Mouse (Mus musculus): ENCODE measurements around the gene Pak6.
A peak's percentile ranks its signal among the peaks of the same experiment; 100 is the strongest.
"Not testable (repeated sequence)": the region's sequence is repeated elsewhere in the genome, so short reads cannot be mapped to it uniquely, and the experiment has no call there.

Pak6 gene

DNA sequence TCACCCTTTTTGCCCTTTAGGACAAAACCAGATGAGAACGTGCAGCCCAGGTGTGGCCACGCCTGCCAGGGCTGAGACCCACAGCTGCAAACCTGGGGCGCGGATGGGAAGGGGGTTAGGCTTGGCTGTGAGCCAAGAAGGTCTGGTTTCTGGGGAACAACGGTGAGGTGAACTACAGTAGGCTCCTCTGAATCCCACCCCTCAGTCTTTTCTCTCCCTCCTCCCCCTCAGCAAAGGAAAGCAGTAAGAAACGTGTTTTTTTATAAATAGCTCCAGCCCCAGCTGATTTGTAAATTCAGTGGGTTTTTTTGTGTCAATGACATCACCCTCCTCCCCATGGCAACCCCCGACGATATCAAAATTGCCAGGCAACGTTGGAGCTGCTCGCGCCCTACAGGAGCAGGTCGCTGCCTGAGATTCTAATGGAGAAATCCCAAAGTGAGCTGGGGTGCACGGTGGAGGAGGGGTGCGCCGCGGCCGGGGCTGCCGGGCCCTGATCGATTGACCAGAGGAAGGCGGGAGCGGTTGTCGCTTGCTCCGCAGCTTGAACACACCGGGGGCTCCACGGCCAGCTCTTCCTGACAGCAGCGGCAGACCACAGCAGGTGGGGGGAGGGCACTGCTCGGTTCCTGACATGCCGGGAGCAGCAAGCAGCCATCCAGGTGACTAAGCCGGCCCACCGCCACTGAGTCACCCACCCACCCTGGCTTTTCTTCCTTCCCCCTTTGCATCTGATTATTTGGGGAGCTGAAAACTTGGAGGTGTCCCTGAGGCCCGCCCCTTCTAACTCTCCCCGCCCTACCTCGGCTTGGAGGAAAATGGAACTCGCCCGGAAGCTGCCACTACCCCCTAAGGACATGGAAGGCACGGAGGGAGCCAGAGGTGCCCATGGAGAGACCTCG lies at the start of gene Pak6:
Gene Pak6, plus strand, starts transcription at position 402 of the 902 bp plus-strand sequence.
- peak; percentile 55 for DNase-seq (ENCODE audit: low spot score)

DNA sequence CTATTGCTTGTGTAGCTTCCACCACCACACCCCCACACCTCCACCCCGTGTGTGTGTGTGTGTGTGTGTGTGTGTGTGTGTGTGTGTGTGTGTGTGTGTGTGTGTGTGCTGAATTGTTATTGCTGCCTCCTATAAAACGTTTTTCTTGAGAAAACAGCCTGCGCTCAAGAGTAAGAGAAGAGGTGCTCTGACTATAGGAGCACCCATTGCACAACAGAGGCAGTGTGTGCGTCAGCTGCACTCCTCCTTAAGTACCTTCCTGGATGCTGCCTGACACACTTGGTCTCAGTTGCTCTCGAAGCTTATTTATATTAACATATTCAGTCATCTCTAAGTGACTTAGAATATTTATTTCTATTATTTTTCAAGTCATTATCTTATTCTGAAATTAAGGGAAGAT lies 45.1 kb upstream of the Pak6 start:
- no peak for DNase-seq (ENCODE audit: low spot score)

DNA sequence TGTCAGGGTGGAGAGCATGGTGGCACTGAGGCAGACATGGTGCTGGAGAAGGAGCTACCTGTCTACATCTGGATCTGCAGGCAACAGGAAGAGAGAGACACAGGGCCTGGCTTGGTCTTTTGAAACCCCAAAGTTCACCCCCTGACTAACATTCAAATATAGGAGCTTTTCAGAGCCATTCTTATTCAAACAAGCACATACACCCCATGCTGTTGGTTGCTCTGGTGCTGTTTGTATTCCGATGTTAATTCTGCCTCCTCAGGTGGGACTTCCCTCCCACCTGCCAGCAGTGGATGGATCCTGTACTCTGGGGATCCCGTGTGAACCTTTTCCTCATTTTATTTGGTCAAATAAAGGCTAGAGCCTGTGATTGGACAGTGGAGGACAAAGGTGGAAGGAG lies 43.0 kb upstream of the Pak6 start:
- no peak for DNase-seq (ENCODE audit: low spot score)

DNA sequence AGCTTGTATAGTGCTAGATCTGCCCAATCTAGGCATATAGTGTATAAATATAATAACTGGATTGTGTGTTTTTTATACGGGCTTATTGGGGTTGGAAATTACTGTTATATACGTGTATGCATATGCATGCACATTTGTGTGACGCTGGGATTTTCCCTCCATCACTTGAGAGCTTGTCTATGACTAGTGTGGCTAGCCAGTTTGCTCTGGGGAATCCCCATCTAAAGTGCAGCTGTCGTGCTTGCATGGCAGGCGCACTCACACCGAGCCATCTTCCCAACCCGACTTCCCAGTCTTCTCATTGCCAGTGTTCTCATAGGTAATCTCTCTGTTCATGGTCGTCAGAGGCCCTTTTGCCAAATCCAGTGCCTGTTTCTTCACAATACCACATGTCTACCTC lies 42.5 kb upstream of the Pak6 start:
- DNase-seq (ENCODE audit: low spot score), result peak; percentile 32

DNA sequence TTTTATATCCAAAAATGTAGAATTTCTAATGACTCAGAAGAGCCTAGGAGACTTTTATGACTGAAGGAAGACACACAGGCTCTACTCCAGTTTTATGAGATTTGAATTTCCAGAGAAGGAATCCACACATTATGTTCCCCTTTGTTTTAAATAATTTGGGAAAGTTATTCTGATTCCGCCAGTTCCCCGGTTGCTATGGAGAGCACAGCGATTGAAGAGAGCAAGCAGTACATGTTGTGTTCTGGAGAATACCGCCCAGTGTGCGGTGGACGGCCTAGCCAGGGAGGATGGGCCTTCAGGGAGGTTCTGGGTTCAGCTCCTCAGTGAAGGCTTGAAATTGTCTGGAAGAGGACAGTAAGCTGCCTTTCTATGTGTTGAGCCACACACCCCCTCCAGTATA lies 33.8 kb upstream of the Pak6 start:
- no peak for DNase-seq (ENCODE audit: low spot score)

DNA sequence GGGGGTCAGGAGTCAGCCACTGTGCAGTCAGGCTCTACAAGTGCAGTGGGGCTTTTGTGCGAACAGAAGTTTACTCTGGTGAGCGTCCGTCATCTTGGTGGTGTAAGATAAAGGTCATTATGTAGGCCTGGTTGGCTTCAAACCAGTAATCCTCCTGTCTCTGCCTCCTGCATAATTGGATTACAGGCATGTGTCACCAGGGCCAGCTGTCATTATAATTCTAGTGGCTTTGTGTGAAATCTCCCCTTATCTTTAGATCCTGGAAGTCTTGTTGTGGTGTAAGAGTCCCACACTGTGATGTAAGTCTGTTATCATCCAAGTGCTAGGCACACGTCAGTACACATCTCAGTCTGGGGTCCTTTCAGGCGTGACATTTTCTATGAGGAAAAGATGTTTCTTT lies 29.7 kb upstream of the Pak6 start:
- no peak for DNase-seq (ENCODE audit: low spot score)

DNA sequence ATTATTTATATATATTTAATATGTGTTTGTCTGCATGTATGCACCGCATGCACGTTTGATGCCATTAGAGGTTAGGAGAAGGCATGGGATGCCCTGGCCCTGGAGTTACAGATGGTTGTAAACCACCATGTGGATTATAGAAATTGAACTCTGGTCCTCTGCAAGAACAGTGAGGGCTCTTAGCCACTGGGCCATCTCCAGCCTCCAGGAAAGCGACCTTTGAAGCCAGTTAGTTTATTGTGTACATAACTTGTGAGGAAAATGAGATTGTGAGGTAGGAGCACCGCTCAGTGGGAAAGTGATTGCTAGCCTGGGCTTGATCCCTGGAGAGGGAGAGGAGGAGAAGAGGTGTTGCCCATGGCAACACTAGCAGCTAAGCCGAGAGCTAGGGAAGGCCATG lies 25.8 kb upstream of the Pak6 start:
- no peak for DNase-seq (ENCODE audit: low spot score)

DNA sequence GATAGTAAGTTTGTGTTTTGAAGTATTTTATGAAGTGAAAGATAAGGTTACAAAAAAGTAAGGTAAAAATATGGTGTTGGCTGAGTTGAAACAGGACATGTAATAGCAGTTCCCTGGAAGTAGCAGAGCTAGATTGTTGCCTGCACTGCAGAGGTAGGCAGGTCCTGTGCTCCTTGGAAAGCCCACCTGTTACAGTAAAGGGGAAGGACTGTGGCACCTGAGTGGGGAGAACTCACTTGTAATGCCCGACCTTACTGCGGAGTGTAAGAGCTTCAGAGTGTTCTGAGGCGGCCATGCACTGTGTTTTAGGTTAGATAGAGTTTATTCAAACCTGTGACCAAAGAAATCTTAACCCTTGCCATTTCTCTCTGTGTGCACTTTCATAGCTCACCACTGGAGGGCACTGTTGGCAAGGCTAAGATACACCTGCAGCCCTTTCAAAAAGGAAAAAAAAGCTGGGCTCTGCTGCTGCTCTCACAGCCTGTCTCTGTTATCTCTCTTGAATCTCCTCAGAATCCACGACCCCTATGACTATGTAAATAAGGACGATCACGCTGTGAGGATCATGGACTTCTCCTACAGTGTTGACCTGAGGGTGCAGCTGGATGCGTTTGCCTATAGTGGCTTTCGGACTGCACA lies 25.1 kb upstream of the Pak6 start:
- DNase-seq (ENCODE audit: low spot score), result peak; percentile 77

DNA sequence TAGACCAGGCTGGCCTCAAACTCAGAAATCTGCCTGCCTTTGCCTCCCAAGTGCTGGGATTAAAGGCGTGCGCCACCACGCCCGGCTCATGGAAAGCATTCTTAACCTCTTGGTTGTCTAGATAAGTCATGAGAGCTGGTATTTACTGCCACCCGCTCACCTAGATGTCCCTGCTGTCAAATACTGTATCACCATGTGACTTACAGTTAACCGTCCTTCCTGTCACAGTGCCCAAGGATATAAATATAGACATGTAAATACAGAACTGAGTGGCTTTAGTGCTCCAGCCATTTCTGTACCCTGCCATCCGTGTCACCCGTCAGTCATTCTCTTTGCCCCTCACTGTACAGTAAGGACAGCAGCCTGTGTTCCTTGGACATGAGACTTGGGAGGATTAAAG lies 24.4 kb upstream of the Pak6 start:
- DNase-seq (ENCODE audit: low spot score), result no peak

DNA sequence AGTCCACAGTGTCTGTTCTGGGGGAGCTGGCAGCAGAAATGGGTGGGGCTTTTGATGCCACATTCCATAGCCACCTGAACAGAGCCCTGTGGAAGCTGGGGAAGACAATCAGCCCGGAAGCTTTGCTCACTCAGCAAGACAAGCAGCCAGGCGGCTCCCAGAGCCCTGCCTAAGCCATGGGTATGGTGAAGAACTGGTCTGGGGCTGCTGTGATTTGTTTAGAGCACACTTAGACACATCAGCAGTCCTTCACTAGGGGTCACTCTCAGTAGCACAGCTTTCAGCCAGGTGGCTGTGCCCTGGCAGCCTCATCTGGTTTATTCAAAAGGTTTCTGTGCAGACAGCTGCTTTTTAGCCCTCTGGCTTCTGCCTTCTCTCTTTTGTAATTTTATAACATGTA lies 22.0 kb upstream of the Pak6 start:
- DNase-seq (ENCODE audit: low spot score), result no peak

DNA sequence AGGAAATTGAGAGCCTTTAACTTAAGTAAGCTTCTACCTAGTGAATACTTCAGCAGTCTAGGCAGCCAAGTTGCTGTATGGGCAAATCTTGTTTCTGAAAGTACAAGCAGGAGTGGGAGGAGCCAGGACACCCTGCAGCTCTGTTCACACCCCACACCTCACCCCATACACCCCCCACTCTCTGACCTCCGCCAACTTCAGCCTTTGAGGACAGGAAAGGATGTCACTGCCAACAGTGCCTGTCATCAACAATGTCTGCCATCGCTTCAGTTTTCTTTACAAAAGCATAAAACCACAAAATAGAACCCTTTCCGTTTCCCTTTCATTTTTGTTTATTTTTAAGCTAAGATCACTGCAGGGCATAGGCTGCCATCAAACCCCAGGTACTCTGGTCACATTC lies 20.7 kb upstream of the Pak6 start:
- DNase-seq (ENCODE audit: low spot score), result peak; percentile 88

DNA sequence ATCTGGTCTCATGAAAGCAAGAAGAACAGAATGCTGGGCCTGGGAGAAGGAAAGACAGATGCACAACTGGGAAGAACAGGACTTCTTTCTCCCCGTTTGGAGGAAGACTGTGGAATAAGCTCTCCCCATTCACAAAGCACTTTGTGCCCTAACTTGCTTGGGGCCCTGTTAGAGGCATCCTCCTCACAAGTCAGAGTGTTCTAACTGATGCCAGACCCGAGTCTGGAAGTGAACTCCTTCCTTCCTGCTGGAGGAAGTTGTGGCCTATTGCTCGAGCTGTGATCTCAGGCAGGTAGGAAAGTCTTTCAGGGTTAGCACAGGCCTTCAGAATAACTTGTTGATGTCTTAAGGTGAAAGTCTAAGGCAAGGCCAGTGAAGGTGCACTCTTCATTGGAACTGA lies 20.2 kb upstream of the Pak6 start:
- peak; percentile 55 for DNase-seq (ENCODE audit: low spot score)

DNA sequence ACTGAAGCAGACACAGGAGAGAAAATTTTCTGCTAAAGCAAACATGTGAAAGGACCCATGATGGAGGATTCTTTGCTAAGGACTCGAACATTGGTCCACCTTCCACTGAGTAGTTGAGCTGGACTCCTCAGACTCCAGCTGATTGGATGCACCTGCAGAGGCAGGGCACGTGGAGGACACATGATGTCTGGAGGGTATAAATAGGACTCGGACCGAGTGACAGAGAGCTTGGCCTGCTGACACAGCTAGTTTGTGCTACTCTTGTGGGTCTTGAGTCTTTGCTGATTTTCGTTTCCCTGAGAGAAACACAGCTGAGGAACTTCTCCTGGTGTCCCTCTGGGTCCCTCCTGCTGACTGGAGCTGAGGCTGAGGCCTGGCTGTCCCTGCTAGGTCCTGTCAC lies 16.4 kb upstream of the Pak6 start:
- DNase-seq (ENCODE audit: low spot score), result no peak

DNA sequence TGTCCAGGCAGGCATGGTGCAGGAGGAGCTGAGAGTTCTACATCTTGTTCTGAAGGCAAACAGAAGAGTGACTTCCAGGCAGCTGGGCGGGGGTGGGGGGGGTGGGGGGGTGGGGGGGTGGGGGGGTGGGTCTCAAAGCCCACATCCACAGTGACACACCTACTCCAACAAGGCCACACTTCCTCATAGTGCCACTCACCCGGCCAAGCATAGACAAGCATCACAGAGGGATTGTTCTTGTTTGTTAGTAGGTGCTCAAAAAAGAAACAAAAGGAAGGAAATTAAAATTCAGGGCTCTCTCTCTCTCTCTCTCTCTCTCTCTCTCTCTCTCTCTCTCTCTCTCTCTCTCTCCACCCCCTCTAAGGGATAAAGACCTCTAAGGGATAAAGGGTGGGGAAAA lies 12.4 kb upstream of the Pak6 start:
- not testable (repeated sequence) for DNase-seq (ENCODE audit: low spot score)

DNA sequence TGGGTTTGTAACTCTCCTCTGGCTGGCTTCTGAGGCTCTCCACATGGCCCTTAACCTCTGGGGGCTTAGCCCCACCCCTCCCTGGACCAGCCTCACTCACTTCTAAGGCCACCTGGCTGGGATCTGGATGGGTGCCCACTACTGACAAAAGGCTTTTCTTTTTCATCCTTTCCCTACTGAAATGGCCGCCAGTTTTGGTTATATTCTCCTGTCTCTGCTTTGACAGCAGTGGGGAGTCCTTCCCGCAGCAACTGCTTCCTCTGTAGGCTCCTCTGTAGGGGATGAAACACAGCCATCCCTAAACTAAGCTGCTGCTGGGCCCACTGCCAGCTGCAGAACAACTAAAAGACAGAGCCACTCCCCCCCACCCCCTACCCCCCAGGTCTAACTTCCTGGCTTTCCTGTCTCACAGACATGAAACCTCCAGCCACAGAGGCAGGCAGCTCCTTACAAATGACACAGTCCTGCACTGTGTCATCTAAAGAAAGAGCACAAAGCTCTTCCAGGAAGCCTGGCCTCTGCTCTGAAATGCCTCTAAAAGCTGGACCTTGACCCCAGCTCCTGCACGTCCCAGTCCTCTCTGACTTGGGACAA lies 6.3 kb upstream of the Pak6 start:
- DNase-seq (ENCODE audit: low spot score), result no peak

DNA sequence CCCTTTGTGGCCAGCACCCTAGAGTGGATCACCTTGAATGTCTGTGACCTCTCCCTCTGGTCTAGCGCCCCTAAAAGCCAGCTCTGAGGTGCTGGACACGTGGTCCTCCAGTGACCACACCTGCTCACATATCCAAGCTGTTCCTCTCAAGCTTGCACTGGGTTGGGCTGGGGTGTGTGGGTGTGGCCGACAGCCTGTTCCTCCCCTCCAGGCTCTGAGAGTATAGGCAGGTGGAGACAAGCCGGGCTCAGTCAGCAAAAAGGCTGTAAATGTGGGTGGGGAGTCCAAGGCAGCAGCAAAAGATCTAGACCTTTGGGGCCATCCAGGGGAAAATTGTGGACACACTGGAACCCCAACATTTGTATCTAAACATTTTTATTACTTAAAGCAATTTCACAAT lies 4.6 kb upstream of the Pak6 start:
- DNase-seq (ENCODE audit: low spot score), result no peak

DNA sequence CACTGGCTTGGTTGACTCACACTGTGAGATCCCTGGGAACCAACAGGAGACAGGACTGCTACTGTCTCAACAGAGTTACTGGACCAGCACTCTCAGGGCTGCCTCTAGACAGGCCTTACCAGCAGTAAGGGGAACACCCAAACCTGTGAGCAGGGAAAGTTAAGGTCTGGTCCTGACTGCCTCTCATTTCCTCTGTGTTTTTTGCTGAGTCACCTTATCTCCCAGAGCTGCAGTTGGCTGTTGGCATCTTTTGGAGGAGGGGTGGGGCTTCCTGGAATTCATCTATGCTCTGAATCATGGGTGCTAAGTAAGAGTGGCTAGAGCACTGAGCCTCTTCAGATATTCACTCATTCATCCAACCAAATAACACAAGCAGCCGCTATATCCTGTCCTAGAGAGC lies 4.0 kb upstream of the Pak6 start:
- DNase-seq (ENCODE audit: low spot score), result no peak

DNA sequence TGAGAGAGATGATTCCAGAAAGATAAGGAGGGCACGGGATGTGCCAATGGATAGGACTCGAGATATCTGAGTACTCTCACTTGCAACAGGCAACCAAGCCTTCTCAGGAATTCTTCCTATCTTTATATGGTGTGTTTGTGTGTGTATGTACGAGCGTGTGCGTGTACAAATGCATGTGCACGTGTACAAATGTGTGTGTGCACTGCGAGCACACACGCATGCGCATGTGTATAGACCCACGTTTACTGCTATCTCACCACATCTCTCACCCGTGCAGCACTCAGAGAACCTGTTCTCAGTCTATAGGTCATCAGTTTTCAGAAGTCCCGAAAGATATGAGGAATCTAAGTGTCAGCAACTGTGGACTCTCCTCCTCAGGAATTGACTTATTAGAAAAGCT lies 3.6 kb upstream of the Pak6 start:
- no peak for DNase-seq (ENCODE audit: low spot score)

DNA sequence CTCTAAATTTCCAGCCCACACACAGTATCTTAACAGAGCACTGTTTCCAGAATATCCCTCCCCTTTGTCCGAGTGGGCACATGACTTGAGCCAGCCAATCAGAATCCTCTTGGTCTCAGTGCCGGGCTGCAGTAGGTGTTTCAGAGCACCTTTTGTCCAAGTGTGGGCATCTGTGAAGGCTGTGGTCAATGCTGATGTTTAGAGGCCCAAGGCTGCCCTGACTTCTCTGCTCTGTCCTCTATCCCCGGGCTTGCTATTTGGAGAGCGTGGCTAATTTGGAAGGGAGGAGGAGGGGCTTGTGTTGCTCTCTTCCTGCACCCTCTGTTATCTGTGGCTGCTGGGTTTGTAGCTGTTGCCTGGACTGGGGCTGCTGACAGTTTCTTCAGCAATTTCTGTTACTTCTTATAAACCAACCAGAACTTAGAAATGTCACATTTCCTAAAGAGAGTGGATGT lies 3.1 kb upstream of the Pak6 start:
- no peak for DNase-seq (ENCODE audit: low spot score)

DNA sequence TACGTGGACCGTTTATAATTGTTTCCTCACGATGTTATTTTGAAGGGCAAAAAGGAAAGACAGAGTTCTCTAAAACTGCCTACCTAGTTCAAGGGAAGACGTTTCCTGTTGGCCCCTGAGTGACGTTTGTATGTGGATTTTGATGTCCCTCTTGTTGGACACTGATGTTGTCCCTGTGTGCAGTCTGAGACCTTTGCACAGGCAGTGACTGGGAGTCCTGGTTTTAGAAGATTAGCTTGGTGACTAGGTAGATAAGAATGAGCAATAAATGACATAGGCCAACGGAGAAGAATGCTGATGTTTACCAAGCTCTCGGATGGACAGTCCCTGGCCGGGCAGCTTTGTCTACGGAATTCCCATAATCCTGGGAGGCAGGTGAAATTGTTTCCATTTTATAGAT lies 1.2 kb upstream of the Pak6 start:
- no peak for DNase-seq (ENCODE audit: low spot score)

DNA sequence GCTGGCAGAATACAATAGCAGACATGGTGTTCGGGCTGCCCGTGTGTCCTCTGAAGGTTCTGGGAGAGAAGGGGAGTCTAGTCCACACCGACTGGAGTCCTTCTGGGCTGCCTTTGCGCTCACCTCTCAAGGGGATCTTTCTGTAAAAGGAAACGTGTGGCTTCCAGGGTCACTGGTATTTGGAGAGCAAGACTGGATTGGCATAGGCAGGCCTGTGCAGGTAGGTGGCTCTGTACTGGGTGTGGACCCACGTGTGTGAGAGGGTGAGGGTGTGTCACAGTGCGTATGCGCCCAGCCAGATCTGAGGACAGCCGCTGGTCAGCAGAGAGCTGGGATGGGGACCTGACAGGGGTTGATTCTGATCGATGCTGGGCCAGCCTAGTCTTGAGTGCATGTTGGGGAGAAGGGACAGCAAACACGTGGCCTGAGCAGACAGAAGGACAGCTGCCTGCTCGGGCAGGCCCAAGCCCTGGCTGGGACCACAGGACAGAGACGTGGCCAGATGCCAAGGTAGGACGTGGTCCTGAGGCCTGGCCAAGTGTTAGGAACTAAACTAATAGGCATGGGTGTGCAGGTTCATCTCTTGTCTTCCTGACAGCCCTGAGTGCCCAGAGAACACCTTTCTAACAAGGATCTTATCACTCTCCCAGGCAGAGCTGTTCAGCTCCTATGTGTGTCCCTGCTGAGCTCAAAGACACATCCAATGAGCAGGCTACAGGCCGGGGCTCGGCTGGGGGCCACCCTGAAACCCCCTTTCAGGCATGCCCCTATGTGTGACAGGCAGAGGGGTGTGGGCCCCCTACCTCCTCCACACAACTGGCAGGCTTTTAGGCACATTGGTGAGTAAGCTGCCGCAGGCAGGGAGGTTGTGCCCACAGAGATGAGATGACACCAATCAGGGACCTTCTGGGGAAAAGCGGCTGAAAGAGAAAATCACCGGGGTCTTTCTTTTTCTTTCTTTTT lies 982 bp downstream of the Pak6 start:
- DNase-seq (ENCODE audit: low spot score), result no peak

DNA sequence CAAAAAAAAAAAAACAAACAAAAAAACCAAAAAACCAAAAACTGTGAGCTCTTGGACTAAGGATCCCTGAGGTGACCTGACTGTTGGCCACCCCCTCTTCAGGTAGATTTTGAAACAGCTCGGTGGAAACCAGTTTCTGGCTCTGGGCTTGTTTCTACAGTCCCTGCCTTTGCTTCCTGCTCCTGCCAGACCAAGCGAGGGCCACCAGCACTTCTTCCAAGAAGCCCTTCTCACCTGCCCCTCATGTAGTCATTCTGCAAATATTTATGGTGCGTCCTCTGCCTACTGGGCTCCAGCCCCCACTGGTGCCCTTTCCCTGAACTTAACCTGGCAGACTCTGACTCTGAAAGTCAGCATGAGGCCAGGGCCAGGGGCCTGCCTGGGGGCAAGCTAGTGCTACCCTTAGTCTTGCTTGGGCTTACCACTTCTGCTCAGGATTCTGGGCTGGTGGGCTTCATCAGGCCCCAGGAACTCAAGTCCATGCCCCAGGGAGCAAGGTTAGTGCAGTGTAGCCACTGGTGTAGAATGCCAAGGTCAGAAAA lies 1.9 kb downstream of the Pak6 start:
- no peak for DNase-seq (ENCODE audit: low spot score)

Data from T-cell, adult 2 months (primary cell).